Mouse (Mus musculus) kidney, adult 2 months (tissue): ENCODE measurements around the gene Rpl3. TPM values are rescaled to one million over a fixed set of nuclear protein-coding genes. Genes with fewer than 3 reads are reported as not detected.

Source experiments
- DNase-seq: peaks from one replicate; pipeline ENCODE4 v3.0.0; 2021
- H3K27ac ChIP-seq: fragments of 200-500 bp; 2 replicates; pipeline ENCODE4 v1.5.1; 2012; ENCODE audit warnings: low read depth, low read length, control low read depth, inconsistent platforms; ENCODE audit not compliant: insufficient read depth
- H3K27me3 ChIP-seq: fragments of 200-500 bp; replicated peaks from 2 replicates; pipeline ENCODE4 v1.6.1; 2012; ENCODE audit warnings: mild to moderate bottlenecking, moderate library complexity, low read length, inconsistent platforms; ENCODE audit not compliant: control insufficient read depth, insufficient read depth
- H3K36me3 ChIP-seq: fragments of 200-500 bp; 2 replicates; pipeline ENCODE4 v1.6.1; 2012; ENCODE audit warnings: mild to moderate bottlenecking, moderate library complexity, low read length, inconsistent platforms; ENCODE audit not compliant: control insufficient read depth, insufficient read depth
- H3K4me1 ChIP-seq: fragments of 200-500 bp; 2 replicates; pipeline ENCODE4 v1.6.1; 2011; ENCODE audit warnings: low read length; ENCODE audit not compliant: control insufficient read depth, insufficient read depth
- H3K4me3 ChIP-seq: fragments of 200-500 bp; 2 replicates; pipeline ENCODE4 v1.5.1; 2011; ENCODE audit warnings: mild to moderate bottlenecking, low read depth, low read length, control low read depth; ENCODE audit not compliant: insufficient read depth
- CTCF ChIP-seq: fragments of 200-500 bp; conservative IDR thresholded peaks from 2 replicates; pipeline ENCODE4 v1.5.1; 2011; ENCODE audit warnings: low read depth, mild to moderate bottlenecking, control low read depth, low read length, moderate library complexity, mixed read lengths; ENCODE audit not compliant: insufficient read depth, insufficient read length
- POLR2A ChIP-seq: fragments of 200-500 bp; IDR thresholded peaks from one replicate; pipeline ENCODE4 v1.6.1; 2011; ENCODE audit warnings: low read depth, low read length, control low read depth
- WGBS: fragments of 180-500 bp; shearing (Covaris S2); methylation state at CpG from one replicate; pipeline ENCODE4 v1.1.7; 2018; 5-methylcytosine and 5-hydroxymethylcytosine counted together
- polyA plus RNA-seq: library from polyadenylated mRNA; depleted of rRNA; stranded (reverse); fragments of >200 nt; gene quantifications from 2 replicates; pipeline ENCODE4 v1.2.3, GENCODE M21; 2012

Rpl3 gene
- polyA plus RNA-seq, 1 experiment, result 689 TPM

- no peak for DNase-seq
- TF ChIP-seq CTCF (no peak), POLR2A (no peak)
- Histone ChIP-seq H3K27me3 (no peaks in the 10 kb centered on the region), H3K4me3 (no peak overlapping the region), H3K27ac (no peak overlapping the region), H3K36me3 (no peaks in the 10 kb centered on the region), H3K4me1 (no peaks in the 10 kb centered on the region)
- WGBS, result 91% methylated on average over 7 of the region's 7 CpGs
Measured at GRCm38 (mm10) chr15:80114414-80114813, 22.7 kb upstream of the Rpl3 start.

- Histone ChIP-seq H3K27me3 (no peaks in the 10 kb centered on the region), H3K27ac (no peak overlapping the region), H3K4me3 (no peak overlapping the region), H3K4me1 (no peaks in the 10 kb centered on the region), H3K36me3 (no peaks in the 10 kb centered on the region)
- DNase-seq, result no peak
- 61% methylated on average over 2 of the region's 2 CpGs for WGBS
- TF ChIP-seq CTCF (0 out of 2 replicates have a peak, but pooled peaks have one; percentile 17), POLR2A (no peak)
Measured at GRCm38 (mm10) chr15:80112499-80112898, 20.8 kb upstream of the Rpl3 start.

GRCm38 (mm10) chr15:80111436-80111835, 19.8 kb upstream of the Rpl3 start:
- H3K36me3 ChIP-seq, result no peaks in the 10 kb centered on the region
- TF ChIP-seq POLR2A (no peak), CTCF (no peak)

GRCm38 (mm10) chr15:80107575-80107974, 15.9 kb upstream of the Rpl3 start:
- no peak for DNase-seq
- H3K27me3 ChIP-seq, result no peaks in the 10 kb centered on the region
- no peak for TF ChIP-seq CTCF
- TF ChIP-seq POLR2A, result no peak
- H3K4me3 ChIP-seq, result no peak overlapping the region
- 85% methylated on average over 3 of the region's 3 CpGs for WGBS
- H3K27ac ChIP-seq, result no peak overlapping the region
- no peaks in the 10 kb centered on the region for H3K4me1 ChIP-seq
- H3K36me3 ChIP-seq, result no peaks in the 10 kb centered on the region

More at GRCm38 (mm10) chr15:80111436-80111835, 19.8 kb upstream of the Rpl3 start:
- Histone ChIP-seq H3K27me3 (no peaks in the 10 kb centered on the region), H3K27ac (no peak overlapping the region), H3K4me3 (no peak overlapping the region), H3K4me1 (no peaks in the 10 kb centered on the region)
- 83% methylated on average over 12 of the region's 12 CpGs for WGBS
- DNase-seq, result no peak

GRCm38 (mm10) chr15:80107143-80107542, 15.5 kb upstream of the Rpl3 start:
- 91% methylated on average over 8 of the region's 8 CpGs for WGBS
- DNase-seq, result no peak
- no peaks in the 10 kb centered on the region for H3K4me1 ChIP-seq
- no peak for TF ChIP-seq POLR2A
- TF ChIP-seq CTCF, result no peak
- H3K27ac ChIP-seq, result no peak overlapping the region
- H3K4me3 ChIP-seq, result no peak overlapping the region
- no peaks in the 10 kb centered on the region for H3K36me3 ChIP-seq
- H3K27me3 ChIP-seq, result no peaks in the 10 kb centered on the region

GRCm38 (mm10) chr15:80105490-80106410, 14.1 kb upstream of the Rpl3 start:
- Histone ChIP-seq H3K4me1 (no peaks in the 10 kb centered on the region), H3K36me3 (no peaks in the 10 kb centered on the region)
- DNase-seq, result no peak

GRCm38 (mm10) chr15:80102495-80102894, 10.8 kb upstream of the Rpl3 start:
- DNase-seq, result no peak

More at GRCm38 (mm10) chr15:80105490-80106410, 14.1 kb upstream of the Rpl3 start:
- H3K4me3 ChIP-seq, result no peak overlapping the region
- H3K27me3 ChIP-seq, result no peaks in the 10 kb centered on the region
- WGBS, result 77% methylated on average over 12 of the region's 12 CpGs
- H3K27ac ChIP-seq, result no peak overlapping the region
- TF ChIP-seq POLR2A (no peak), CTCF (no peak)

More at GRCm38 (mm10) chr15:80102495-80102894, 10.8 kb upstream of the Rpl3 start:
- Histone ChIP-seq H3K4me3 (no peak overlapping the region), H3K27me3 (no peaks in the 10 kb centered on the region), H3K4me1 (no peaks in the 10 kb centered on the region), H3K27ac (no peak overlapping the region), H3K36me3 (no peaks in the 10 kb centered on the region)
- 86% methylated on average over 6 of the region's 6 CpGs for WGBS
- no peak for TF ChIP-seq POLR2A
